Mouse (Mus musculus) forebrain, embryonic 10.5 days (tissue): ENCODE data around the gene Csnk1g1. TPM values are rescaled to one million over a fixed set of nuclear protein-coding genes. Genes with fewer than 3 reads are reported as not detected.

ENCODE experiments used
- DNase-seq: peaks from one replicate; pipeline ENCODE4 v3.0.0-alpha.2; 2017; ENCODE audit warnings: low spot score; ENCODE audit errors: extremely low spot score
- H3K27ac ChIP-seq: fragments of 300-500 bp; sonication (generic); 2 replicates; pipeline ENCODE4 v1.5.1; 2016; ENCODE audit warnings: mild to moderate bottlenecking
- H3K27me3 ChIP-seq: fragments of 300-500 bp; sonication (generic); 2 replicates; pipeline ENCODE4 v1.6.1; 2016; ENCODE audit warnings: mild to moderate bottlenecking; ENCODE audit not compliant: poor library complexity, severe bottlenecking
- H3K36me3 ChIP-seq: fragments of 300-500 bp; sonication (generic); replicated peaks from 2 replicates; pipeline ENCODE4 v1.6.1; 2016; ENCODE audit warnings: mild to moderate bottlenecking, moderate library complexity
- H3K4me1 ChIP-seq: fragments of 300-500 bp; sonication (generic); 2 replicates; pipeline ENCODE4 v1.6.1; 2016
- H3K4me3 ChIP-seq: fragments of 300-500 bp; sonication (generic); 2 replicates; pipeline ENCODE4 v1.5.1; 2016; ENCODE audit warnings: mild to moderate bottlenecking, moderate library complexity
- H3K9me3 ChIP-seq: fragments of 300-500 bp; sonication (generic); 2 replicates; pipeline ENCODE4 v1.6.1; 2016; ENCODE audit warnings: mild to moderate bottlenecking, moderate library complexity
- WGBS: fragments of 180-500 bp; shearing (Covaris S2); methylation state at CpG from one replicate; pipeline ENCODE4 v1.1.7; 2016; 5-methylcytosine and 5-hydroxymethylcytosine counted together
- polyA plus RNA-seq: library from polyadenylated mRNA; unstranded; fragments of >200 nt; fragmentation: Nextera tagmentation; extraction: Ambion mirVana; gene quantifications from 2 replicates; pipeline ENCODE4 v1.2.1, GENCODE M21; 2016

Gene Csnk1g1
- polyA plus RNA-seq = 16.7 and 18.2 TPM in 2 replicates

DNA sequence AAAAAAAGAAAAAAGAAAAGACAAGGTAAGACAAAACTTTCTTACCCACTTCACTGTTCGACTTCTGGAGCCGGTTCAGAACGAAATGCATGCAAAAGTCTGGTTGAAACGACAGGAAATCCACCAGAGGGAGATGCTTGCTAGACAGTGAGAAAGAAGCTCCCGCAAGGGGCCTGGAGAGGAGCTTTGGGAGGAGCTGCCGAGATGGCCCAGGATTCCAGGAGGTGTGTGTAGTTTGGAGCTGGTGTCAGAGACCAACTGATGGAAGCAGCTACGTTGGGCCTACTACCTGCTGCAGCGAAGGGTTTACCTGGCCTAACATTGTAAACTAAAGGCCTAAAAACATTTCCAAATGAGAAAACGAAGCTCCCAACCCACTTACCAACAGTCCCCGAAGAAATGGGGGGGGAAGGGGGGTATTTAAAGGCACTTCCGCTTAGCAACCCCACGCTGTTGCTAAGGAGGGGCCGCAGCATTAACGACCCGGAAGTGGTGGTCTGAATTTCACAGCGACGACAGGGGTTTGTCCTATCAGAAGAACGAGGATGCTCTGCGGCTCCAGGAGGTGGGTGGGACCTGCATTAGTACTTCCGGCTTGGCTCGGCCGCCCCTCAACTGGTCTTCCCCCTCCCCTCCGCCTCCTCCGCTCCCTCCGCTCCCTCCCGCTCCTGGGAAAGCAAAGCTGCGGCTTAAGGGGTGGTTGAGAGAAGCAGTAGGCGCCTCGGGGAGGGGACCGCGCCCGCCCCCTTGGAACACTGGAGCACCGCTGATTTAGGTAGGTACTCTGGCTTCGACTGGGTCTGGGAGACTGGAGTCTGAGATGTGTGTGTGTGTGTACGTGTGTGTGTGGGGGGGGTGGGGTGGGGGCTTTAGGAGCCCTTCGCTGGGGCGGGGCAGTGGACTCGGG lies at the start of gene Csnk1g1, which contains the start of gene Trip4:
Gene Csnk1g1, plus strand, starts transcription at position 531 of the 907 bp plus-strand sequence.
Gene Trip4, minus strand, starts transcription at position 401 of the 907 bp plus-strand sequence.
- Histone ChIP-seq H3K9me3 (no peaks in the 10 kb centered on the region), H3K4me3 (peak within 1 kb of the TSS; percentile 86), H3K36me3 (peaks cover 29% of the 10 kb centered on the region), H3K27me3 (no peaks in the 10 kb centered on the region), H3K4me1 (peaks cover 22% of the 10 kb centered on the region), H3K27ac (peak within 1 kb of the TSS; percentile 93)
- DNase-seq = peak; percentile 95
- WGBS = 1% methylated on average over 38 of the region's 38 CpGs

DNA sequence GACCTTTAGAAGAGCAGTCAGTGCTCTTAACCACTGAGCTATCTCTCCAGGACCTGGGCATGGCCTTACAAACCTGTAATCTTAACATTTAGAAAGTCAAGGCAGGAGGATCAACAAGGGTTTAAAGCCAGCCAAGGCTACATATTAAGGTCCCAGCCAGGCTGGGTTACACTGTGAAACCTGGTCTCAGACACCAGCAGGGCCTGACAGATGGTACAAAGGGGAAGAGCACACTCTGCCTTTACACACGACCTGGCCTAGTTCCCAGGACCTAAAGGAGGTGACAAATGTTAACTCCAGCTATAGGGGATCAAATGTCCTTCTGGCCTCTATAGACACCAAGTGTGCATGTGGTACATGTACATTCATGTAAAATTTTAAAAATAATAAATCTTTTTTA lies 49.1 kb upstream of the Csnk1g1 start:
- DNase-seq = no peak
- no peaks in the 10 kb centered on the region for H3K27me3 ChIP-seq
- no peaks in the 10 kb centered on the region for H3K4me1 ChIP-seq
- no peak overlapping the region for H3K4me3 ChIP-seq
- no peaks in the 10 kb centered on the region for H3K9me3 ChIP-seq
- H3K27ac ChIP-seq = no peak overlapping the region
- H3K36me3 ChIP-seq = peaks cover 71% of the 10 kb centered on the region
- WGBS = 61% methylated on average over 1 of the region's 1 CpGs

DNA sequence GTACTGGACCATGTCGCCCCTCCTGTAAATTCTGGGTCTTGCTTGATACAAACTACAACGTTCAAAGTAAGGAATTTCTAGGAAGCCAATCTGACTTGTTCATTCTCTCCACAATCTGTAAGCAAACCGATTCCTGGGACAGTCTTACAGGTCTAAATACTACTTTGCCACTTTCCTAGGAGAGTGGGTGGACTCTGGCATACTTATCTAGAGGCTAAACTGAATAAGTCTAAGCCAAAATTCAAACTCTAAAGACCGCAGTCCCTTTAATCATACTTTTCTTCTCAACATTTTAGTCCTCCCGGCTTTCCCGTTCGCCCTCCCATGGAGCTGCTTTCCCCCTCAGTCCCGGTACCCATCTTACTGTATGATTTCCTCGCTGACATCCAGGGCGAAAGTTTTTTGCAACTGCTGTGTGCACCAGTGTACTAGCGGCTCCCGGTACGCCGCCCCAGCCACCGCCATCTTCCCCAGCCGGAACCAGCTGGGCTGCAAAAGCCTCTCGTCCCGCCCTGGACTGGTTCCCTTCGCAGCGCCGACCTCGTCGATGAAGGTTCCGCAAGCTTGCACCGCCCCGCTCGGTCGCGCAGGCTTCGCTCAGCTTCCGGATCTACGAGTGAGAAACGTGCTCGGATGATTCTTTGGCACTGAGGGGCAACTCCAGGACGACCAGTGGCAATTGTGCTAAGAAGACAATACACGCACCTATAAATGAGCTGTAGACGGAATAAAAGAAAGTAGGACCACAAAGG lies 24.0 kb upstream of the Csnk1g1 start:
- H3K27me3 ChIP-seq = no peaks in the 10 kb centered on the region
- H3K27ac ChIP-seq = peak overlapping the region; percentile 87
- peaks cover 18% of the 10 kb centered on the region for H3K4me1 ChIP-seq
- peak overlapping the region; percentile 76 for H3K4me3 ChIP-seq
- no peaks in the 10 kb centered on the region for H3K9me3 ChIP-seq
- peak; percentile 86 for DNase-seq
- WGBS = under 1% methylated on average over 37 of the region's 37 CpGs
- H3K36me3 ChIP-seq = peaks cover 9% of the 10 kb centered on the region

DNA sequence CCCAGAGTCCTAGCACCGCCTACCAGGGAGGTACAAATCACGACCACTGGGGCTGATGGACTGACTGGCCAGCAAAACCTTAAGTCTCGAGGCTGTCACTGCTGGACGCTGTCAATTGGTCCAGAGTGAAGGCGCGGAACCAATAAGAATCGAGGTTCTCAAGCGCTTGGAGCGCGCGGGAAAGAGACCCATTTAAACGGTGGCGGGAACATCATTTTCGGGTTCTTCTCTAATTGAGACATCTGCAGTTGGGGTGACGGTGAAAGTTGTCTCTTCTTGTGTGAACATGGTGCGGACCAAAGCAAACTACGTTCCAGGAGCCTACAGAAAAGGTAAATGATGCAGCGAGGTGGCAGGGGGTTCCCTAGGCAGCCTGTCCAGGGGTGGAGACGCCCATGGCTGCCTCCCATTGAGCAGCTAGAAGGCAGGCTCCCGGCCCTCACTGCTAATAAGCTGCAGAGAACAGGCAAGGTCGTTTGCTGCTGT lies 18.5 kb upstream of the Csnk1g1 start, which contains the start of gene Pclaf:
Gene Pclaf, plus strand, starts transcription at position 95 of the 486 bp plus-strand sequence.
- under 1% methylated on average over 21 of the region's 21 CpGs for WGBS
- Histone ChIP-seq H3K4me3 (peak within 1 kb of the TSS; percentile 72), H3K36me3 (peaks cover 36% of the 10 kb centered on the region), H3K9me3 (peaks cover 2% of the 10 kb centered on the region; the same call in 1 of the 2 replicates), H3K27me3 (no peaks in the 10 kb centered on the region), H3K27ac (peak within 1 kb of the TSS; percentile 92), H3K4me1 (peaks cover 32% of the 10 kb centered on the region)
- peak; percentile 87 for DNase-seq

DNA sequence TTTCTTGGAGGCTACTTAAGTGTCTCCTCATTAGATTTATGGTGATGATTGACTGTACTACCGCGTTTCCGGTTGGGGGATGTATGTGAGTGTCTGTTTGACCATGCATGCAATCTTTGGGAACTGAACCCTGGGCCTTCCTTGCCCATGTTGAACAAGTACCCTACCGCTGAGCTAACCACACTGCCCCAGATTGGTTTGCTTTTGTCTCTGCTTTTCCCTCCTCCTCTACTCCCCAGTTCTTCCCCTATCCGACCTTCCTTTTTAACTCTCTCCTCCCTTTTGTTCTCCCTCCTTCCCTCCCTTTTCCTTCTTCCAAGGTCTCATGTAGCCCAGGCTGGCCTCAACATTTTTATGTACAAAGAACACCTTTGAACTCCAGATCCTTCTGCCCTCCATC lies 17.6 kb upstream of the Csnk1g1 start:
- Histone ChIP-seq H3K27me3 (no peaks in the 10 kb centered on the region), H3K36me3 (peaks cover 46% of the 10 kb centered on the region), H3K27ac (peak overlapping the region; percentile 92), H3K9me3 (peaks cover 2% of the 10 kb centered on the region; the same call in 1 of the 2 replicates), H3K4me3 (peak overlapping the region; percentile 72), H3K4me1 (peaks cover 27% of the 10 kb centered on the region)
- 7% methylated on average over 5 of the region's 5 CpGs for WGBS
- DNase-seq = peak; percentile 23

DNA sequence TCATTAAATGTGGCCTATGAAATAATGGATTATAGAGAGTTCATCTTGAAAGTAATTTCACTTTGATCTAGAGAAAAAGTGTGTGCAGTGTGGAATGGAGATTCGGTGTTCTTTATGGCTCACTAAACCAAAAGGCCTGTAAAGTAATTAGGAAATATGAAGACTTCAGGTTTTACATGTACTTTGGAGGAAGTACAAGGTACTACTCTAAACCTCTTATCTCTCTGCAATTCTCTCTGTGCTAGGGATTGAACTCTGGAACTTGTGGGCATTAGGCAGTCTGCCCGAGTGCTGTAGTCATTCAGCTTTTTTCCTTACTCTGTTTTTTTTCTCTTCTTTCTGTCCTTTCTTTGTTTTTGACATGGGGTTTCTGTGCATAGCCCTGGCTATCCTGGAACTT lies 11.7 kb upstream of the Csnk1g1 start:
- Histone ChIP-seq H3K9me3 (peaks cover 2% of the 10 kb centered on the region; the same call in 1 of the 2 replicates), H3K4me1 (peaks cover 12% of the 10 kb centered on the region), H3K36me3 (peaks cover 99% of the 10 kb centered on the region), H3K4me3 (no peak overlapping the region), H3K27ac (no peak overlapping the region), H3K27me3 (no peaks in the 10 kb centered on the region)
- DNase-seq = no peak
- 92% methylated on average over 2 of the region's 2 CpGs for WGBS

GRCm38 (mm10) chr9:65902879-65903278 lies 5.8 kb upstream of the Csnk1g1 start:
- Histone ChIP-seq H3K4me3 (no peak overlapping the region), H3K9me3 (no peaks in the 10 kb centered on the region), H3K27me3 (no peaks in the 10 kb centered on the region), H3K36me3 (peaks cover 86% of the 10 kb centered on the region), H3K27ac (no peak overlapping the region), H3K4me1 (peaks cover 6% of the 10 kb centered on the region)
- WGBS = 89% methylated on average over 3 of the region's 3 CpGs
- DNase-seq = no peak

DNA sequence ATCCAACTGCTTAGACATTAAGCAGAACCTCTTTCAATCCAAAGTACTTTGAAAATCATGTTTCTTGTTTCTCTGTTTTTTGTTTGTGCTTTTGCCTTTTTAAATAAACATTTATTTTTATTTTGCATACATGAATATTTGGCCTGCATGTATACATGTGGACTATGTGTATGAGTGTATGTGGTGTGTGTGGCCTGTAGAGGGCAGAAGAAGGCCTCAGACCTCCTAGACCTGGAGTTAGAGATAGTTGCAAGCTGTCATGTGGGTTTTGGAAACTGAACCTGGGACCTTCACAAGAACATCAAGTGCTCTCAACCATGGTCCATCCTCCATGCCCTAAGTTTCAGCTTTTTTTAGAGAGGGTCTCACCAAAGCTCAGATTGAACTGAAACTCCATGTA lies 5.3 kb upstream of the Csnk1g1 start:
- Histone ChIP-seq H3K9me3 (no peaks in the 10 kb centered on the region), H3K4me1 (peaks cover 8% of the 10 kb centered on the region), H3K36me3 (peaks cover 81% of the 10 kb centered on the region), H3K27me3 (no peaks in the 10 kb centered on the region), H3K4me3 (no peak overlapping the region), H3K27ac (no peak overlapping the region)
- no peak for DNase-seq

DNA sequence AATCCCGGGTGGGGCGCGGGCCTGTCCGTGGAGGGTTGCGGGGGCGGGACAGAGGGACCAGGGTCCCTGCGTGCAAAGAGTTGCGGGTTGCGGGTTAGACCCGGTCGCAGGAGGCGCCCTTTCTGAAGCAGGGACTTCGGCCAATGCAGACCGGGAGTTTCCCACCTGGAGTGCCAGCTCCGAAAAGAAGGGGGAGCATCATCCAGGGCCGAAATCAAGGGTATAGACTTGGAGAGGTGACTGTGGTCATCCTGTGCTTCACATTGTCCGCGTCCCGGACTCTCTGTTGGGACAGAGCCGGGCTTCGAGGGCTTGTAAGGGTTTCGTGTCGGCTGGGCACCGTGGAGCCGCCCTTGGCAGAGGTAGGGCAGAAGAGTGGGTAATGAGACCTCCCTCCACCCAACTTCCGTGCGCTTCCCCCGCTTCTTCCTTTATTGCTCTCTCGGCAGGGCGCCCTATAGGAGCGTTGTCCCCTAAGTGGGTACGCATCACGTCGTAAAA lies 627 bp downstream of the Csnk1g1 start:
- Histone ChIP-seq H3K27me3 (no peaks in the 10 kb centered on the region), H3K4me1 (peaks cover 25% of the 10 kb centered on the region), H3K36me3 (peaks cover 22% of the 10 kb centered on the region), H3K9me3 (no peaks in the 10 kb centered on the region), H3K27ac (peak overlapping the region; percentile 93), H3K4me3 (peak overlapping the region; percentile 86)
- WGBS = under 1% methylated on average over 34 of the region's 34 CpGs
- DNase-seq = no peak

- Histone ChIP-seq H3K36me3 (peaks cover 17% of the 10 kb centered on the region), H3K4me3 (peak overlapping the region; percentile 86), H3K27me3 (no peaks in the 10 kb centered on the region), H3K27ac (peak overlapping the region; percentile 93), H3K4me1 (peaks cover 25% of the 10 kb centered on the region), H3K9me3 (no peaks in the 10 kb centered on the region)
- no peak for DNase-seq
- WGBS = 16% methylated on average over 4 of the region's 4 CpGs
These were observed 1.1 kb downstream of the Csnk1g1 start for GRCm38 (mm10) chr9:65909837-65910236.

DNA sequence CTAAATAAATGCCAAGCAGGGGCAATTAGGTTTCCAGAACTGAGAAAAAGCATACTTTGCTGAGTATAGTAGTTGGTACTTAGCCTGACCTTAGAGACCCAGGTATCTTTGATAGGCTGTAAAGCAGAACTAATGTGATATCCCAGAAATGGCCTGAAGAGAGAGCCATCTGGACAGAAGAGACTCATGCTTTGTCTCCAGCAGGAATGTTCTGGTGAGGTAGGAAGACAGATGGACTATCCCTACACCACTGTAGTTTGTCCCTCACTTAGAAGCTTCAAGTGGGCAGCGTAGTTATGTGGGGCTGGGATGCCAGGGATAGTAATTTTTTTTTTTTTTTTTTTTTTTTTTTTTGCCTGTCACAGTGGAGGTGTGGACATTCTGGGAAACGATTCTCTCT lies 5.3 kb downstream of the Csnk1g1 start:
- Histone ChIP-seq H3K4me3 (no peak overlapping the region), H3K36me3 (no peaks in the 10 kb centered on the region), H3K9me3 (no peaks in the 10 kb centered on the region), H3K4me1 (peaks cover 17% of the 10 kb centered on the region), H3K27ac (no peak overlapping the region), H3K27me3 (no peaks in the 10 kb centered on the region)
- DNase-seq = no peak
- 84% methylated on average over 2 of the region's 2 CpGs for WGBS

- Histone ChIP-seq H3K4me1 (0 out of 2 replicates have a peak, but pooled peaks cover 3% of the 10 kb centered on the region), H3K4me3 (no peak overlapping the region), H3K27ac (no peak overlapping the region), H3K27me3 (no peaks in the 10 kb centered on the region), H3K36me3 (no peaks in the 10 kb centered on the region), H3K9me3 (no peaks in the 10 kb centered on the region)
- WGBS = 82% methylated on average over 1 of the region's 1 CpGs
- DNase-seq = no peak
These were observed 8.3 kb downstream of the Csnk1g1 start for GRCm38 (mm10) chr9:65917015-65917414.
